Mouse (Mus musculus) limb, embryonic 15.5 days (tissue): ENCODE measurements around the gene Wsb2. TPM values are rescaled to one million over a fixed set of nuclear protein-coding genes. Genes with fewer than 3 reads are reported as not detected.
"Not testable (repeated sequence)": the region's sequence is repeated elsewhere in the genome, so short reads cannot be mapped to it uniquely, and the experiment has no call there.

Experiments used
- ATAC-seq: fragments of 200-750 bp; cut with Nextera tagmentation; 2 replicates; pipeline ENCODE4 v1.8.0; 2017; ENCODE audit warnings: low read depth, moderate TSS enrichment; ENCODE audit not compliant: insufficient number of reproducible peaks, low FRiP score, low TSS enrichment
- H3K27ac ChIP-seq: fragments of 300-500 bp; sonication (generic); 2 replicates; pipeline ENCODE4 v1.5.1; 2015; ENCODE audit warnings: moderate library complexity, mild to moderate bottlenecking, inconsistent platforms
- H3K27me3 ChIP-seq: fragments of 300-500 bp; sonication (generic); 2 replicates; pipeline ENCODE4 v1.6.1; 2015; ENCODE audit warnings: inconsistent platforms
- H3K36me3 ChIP-seq: fragments of 300-500 bp; sonication (generic); 2 replicates; pipeline ENCODE4 v1.6.1; 2015; ENCODE audit warnings: inconsistent platforms
- H3K4me1 ChIP-seq: fragments of 300-500 bp; sonication (generic); 2 replicates; pipeline ENCODE4 v1.6.1; 2015; ENCODE audit warnings: inconsistent platforms
- H3K4me2 ChIP-seq: fragments of 300-500 bp; sonication (generic); 2 replicates; pipeline ENCODE4 v1.6.1; 2015; ENCODE audit warnings: mild to moderate bottlenecking, inconsistent platforms
- H3K4me3 ChIP-seq: fragments of 300-500 bp; sonication (generic); 2 replicates; pipeline ENCODE4 v1.5.1; 2015; ENCODE audit warnings: mild to moderate bottlenecking, inconsistent platforms
- H3K9ac ChIP-seq: fragments of 300-500 bp; sonication (generic); 2 replicates; pipeline ENCODE4 v1.6.1; 2015; ENCODE audit warnings: inconsistent platforms
- H3K9me3 ChIP-seq: fragments of 300-500 bp; sonication (generic); 2 replicates; pipeline ENCODE4 v1.6.1; 2016; ENCODE audit warnings: inconsistent platforms
- WGBS: fragments of 180-500 bp; shearing (Covaris S2); methylation state at CpG from one replicate; pipeline ENCODE4 v1.1.7; 2015; 5-methylcytosine and 5-hydroxymethylcytosine counted together
- polyA plus RNA-seq: library from polyadenylated mRNA; unstranded; fragments of >200 nt; fragmentation: Nextera tagmentation; extraction: Ambion mirVana; gene quantifications from 2 replicates; pipeline ENCODE4 v1.2.1, GENCODE M21; 2015

Gene Wsb2
- polyA plus RNA-seq, 1 experiment from 2014 or later, result 66.9 TPM

DNA sequence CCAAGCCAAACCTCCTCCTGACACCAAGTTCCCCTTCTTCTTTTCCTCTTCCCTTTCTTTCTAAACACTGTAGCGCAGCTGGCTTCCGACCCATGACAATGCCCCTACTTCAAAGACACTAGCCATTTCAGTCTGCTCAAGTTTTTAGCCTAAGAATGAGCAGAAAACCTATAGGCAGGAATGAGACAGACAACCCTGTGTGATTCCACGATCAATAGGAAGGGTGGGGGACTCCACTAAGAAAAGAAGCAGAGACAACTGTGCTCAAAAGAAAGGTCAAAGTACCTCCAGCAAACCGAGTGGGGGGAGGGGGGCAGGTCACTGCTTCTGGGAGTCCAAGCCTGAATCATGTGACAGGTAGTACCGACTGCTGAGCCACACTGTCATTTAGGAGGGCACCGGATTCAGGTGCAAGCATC is 39.5 kb downstream of the Wsb2 start:
- 70% methylated on average over 6 of the region's 6 CpGs for WGBS
- H3K9ac ChIP-seq, result no peak overlapping the region
- H3K4me2 ChIP-seq, result no peak overlapping the region
- no peak overlapping the region for H3K4me3 ChIP-seq
- no peaks in the 10 kb centered on the region for H3K27me3 ChIP-seq
- no peaks in the 10 kb centered on the region for H3K9me3 ChIP-seq
- ATAC-seq, result no peak
- H3K27ac ChIP-seq, result no peak overlapping the region
- H3K36me3 ChIP-seq, result no peaks in the 10 kb centered on the region
- H3K4me1 ChIP-seq, result no peaks in the 10 kb centered on the region

GRCm38 (mm10) chr5:117397371-117397770 is 40.3 kb downstream of the Wsb2 start:
- 87% methylated on average over 6 of the region's 6 CpGs for WGBS
- no peak for ATAC-seq
- Histone ChIP-seq H3K36me3 (no peaks in the 10 kb centered on the region), H3K4me3 (no peak overlapping the region), H3K4me2 (no peak overlapping the region), H3K27ac (no peak overlapping the region), H3K9ac (no peak overlapping the region), H3K27me3 (no peaks in the 10 kb centered on the region), H3K4me1 (no peaks in the 10 kb centered on the region), H3K9me3 (no peaks in the 10 kb centered on the region)

- H3K27me3 ChIP-seq, result no peaks in the 10 kb centered on the region
- H3K36me3 ChIP-seq, result no peaks in the 10 kb centered on the region
- H3K9me3 ChIP-seq, result no peaks in the 10 kb centered on the region
- H3K4me3 ChIP-seq, result no peak overlapping the region
- H3K4me2 ChIP-seq, result no peak overlapping the region
- H3K27ac ChIP-seq, result no peak overlapping the region
- 24% methylated on average over 4 of the region's 5 CpGs for WGBS
- H3K4me1 ChIP-seq, result no peaks in the 10 kb centered on the region
- no peak for ATAC-seq
- no peak overlapping the region for H3K9ac ChIP-seq
These were observed 41.0 kb downstream of the Wsb2 start for GRCm38 (mm10) chr5:117398007-117398550.

- Histone ChIP-seq H3K27me3 (no peaks in the 10 kb centered on the region), H3K27ac (no peak overlapping the region), H3K36me3 (no peaks in the 10 kb centered on the region), H3K9me3 (no peaks in the 10 kb centered on the region), H3K4me3 (no peak overlapping the region), H3K9ac (no peak overlapping the region), H3K4me1 (no peaks in the 10 kb centered on the region), H3K4me2 (no peak overlapping the region)
- no peak for ATAC-seq
- 77% methylated on average over 9 of the region's 9 CpGs for WGBS
These were observed 42.2 kb downstream of the Wsb2 start for GRCm38 (mm10) chr5:117399281-117399680.

- 84% methylated on average over 8 of the region's 8 CpGs for WGBS
- no peak overlapping the region for H3K4me2 ChIP-seq
- H3K9me3 ChIP-seq, result no peaks in the 10 kb centered on the region
These were observed 46.5 kb downstream of the Wsb2 start for GRCm38 (mm10) chr5:117403609-117404008.

DNA sequence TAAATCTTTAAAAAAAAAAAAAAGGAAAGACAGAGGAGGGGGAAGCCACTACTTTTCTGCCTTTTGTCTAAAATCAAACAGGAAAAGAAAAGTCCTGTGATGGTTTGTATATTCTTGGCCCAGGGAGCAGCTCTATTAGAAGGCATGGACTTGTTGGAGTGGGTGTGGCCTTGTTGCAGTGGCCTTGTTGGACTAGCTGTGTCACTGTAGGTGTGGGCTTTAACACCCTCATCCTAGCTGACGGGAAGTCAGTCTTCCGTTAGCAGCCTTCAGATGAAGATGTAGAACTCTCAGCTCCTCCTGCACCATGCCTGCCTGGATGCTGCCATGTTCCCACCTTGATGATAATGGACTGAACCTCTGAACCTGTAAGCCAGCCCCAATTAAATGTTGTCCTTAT is 47.6 kb downstream of the Wsb2 start:
- not testable (repeated sequence) for H3K36me3 ChIP-seq, ATAC-seq, H3K9me3 ChIP-seq, H3K4me3 ChIP-seq, H3K9ac ChIP-seq, H3K27me3 ChIP-seq, H3K4me2 ChIP-seq, H3K27ac ChIP-seq, H3K4me1 ChIP-seq
- 67% methylated on average over 2 of the region's 2 CpGs for WGBS

More at GRCm38 (mm10) chr5:117403609-117404008, 46.5 kb downstream of the Wsb2 start:
- Histone ChIP-seq H3K27me3 (no peaks in the 10 kb centered on the region), H3K27ac (no peak overlapping the region), H3K4me1 (no peaks in the 10 kb centered on the region), H3K4me3 (no peak overlapping the region), H3K36me3 (no peaks in the 10 kb centered on the region), H3K9ac (no peak overlapping the region)
- no peak for ATAC-seq

GRCm38 (mm10) chr5:117408216-117408615 is 51.1 kb downstream of the Wsb2 start:
- H3K4me2 ChIP-seq, result no peak overlapping the region
- 59% methylated on average over 4 of the region's 4 CpGs for WGBS
- no peaks in the 10 kb centered on the region for H3K9me3 ChIP-seq
- H3K27me3 ChIP-seq, result peaks cover 27% of the 10 kb centered on the region
- no peak overlapping the region for H3K4me3 ChIP-seq
- H3K36me3 ChIP-seq, result no peaks in the 10 kb centered on the region
- H3K27ac ChIP-seq, result no peak overlapping the region
- H3K9ac ChIP-seq, result no peak overlapping the region
- H3K4me1 ChIP-seq, result peaks cover under 1% of the 10 kb centered on the region
- no peak for ATAC-seq

DNA sequence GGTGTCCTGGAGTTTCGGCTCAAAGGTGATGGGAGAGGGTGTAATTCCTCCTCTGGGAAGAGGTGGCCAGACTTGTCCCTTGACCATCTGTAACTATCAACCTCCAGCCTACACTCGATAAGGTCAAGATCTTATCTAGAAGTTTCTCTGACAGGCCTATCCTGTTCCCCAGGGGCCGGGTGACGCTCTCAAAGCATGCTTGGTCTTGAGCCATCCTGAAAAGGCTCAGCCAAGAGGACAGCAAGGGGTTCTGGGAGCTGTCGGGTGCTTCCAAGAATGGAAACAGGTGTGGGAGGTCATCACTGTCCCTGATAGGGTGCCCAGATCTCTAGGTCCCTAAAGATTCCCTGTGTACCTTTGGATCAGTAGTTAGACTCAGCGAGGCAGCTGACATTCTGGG is 52.3 kb downstream of the Wsb2 start:
- no peak overlapping the region for H3K4me3 ChIP-seq
- H3K4me1 ChIP-seq, result peaks cover 12% of the 10 kb centered on the region
- no peak overlapping the region for H3K4me2 ChIP-seq
- no peak for ATAC-seq
- no peaks in the 10 kb centered on the region for H3K9me3 ChIP-seq
- 65% methylated on average over 6 of the region's 6 CpGs for WGBS
- H3K9ac ChIP-seq, result no peak overlapping the region
- no peak overlapping the region for H3K27ac ChIP-seq
- H3K27me3 ChIP-seq, result peaks cover 39% of the 10 kb centered on the region
- H3K36me3 ChIP-seq, result no peaks in the 10 kb centered on the region

- Histone ChIP-seq H3K27me3 (peaks cover 74% of the 10 kb centered on the region), H3K9ac (0 out of 2 replicates have a peak within 1 kb of the TSS, but pooled peaks have one; percentile 14), H3K4me1 (peaks cover 16% of the 10 kb centered on the region), H3K4me2 (peak within 1 kb of the TSS; percentile 97), H3K36me3 (no peaks in the 10 kb centered on the region), H3K9me3 (no peaks in the 10 kb centered on the region), H3K27ac (no peak within 1 kb of the TSS), H3K4me3 (peak within 1 kb of the TSS; percentile 53)
- under 1% methylated on average over 85 of the region's 89 CpGs for WGBS
- ATAC-seq, result no peak
These were observed 56.7 kb downstream of the Wsb2 start, which contains the start of gene Ksr2 for GRCm38 (mm10) chr5:117413507-117414501. Gene Ksr2, plus strand, starts transcription at chr5:117414000.

- Histone ChIP-seq H3K36me3 (no peaks in the 10 kb centered on the region), H3K27me3 (peaks cover 74% of the 10 kb centered on the region), H3K4me3 (peak overlapping the region; percentile 53), H3K4me1 (peaks cover 16% of the 10 kb centered on the region), H3K27ac (no peak overlapping the region), H3K9me3 (no peaks in the 10 kb centered on the region), H3K4me2 (peak overlapping the region; percentile 97), H3K9ac (no peak overlapping the region)
- WGBS, result 8% methylated on average over 10 of the region's 10 CpGs
- ATAC-seq, result no peak
These were observed 57.5 kb downstream of the Wsb2 start for GRCm38 (mm10) chr5:117414611-117415010.

DNA sequence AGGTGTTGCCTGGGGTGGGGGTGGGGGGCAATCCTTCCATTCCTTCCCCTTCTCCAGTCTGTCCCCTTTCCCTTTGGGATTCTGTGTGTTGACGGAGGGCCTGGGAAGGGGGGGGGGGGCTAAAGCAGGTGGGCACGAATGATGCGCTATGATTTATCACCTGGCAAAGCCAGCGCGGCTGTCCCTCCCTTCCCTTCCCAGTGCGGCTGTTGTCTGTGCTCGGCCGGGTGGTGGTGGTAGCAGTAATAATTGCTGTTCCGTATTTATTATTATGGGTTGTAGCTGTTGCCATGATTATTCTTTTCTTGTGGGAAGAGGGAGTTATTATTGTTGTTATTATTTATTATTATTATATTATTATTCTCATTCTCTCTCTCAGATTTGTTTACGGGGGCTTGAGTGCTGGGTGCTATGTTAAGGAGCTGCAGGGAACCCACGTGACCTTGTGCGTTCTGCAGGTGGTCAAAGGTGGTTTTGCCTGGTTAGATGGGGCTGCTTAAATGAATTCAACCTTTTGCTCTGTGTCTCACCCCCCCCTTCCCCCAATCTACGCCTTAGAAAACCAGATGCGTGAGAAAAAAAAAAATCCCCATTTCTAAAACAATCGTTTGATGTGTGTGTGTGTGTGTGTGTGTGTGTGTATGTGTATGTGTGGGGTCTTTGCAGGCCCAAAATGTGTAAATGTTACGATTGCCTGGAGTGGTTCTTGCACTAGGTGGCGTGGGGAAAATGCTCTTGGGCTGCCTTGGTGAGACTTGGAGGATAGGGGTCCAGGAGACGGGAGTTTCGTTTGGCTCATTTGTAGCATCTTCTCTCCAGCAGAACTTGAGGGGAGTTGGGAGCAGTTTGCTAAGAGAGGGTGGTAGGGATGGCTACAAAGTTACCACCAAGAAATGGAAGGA is 58.2 kb downstream of the Wsb2 start:
- no peak overlapping the region for H3K4me2 ChIP-seq
- no peaks in the 10 kb centered on the region for H3K36me3 ChIP-seq
- peaks cover 72% of the 10 kb centered on the region for H3K27me3 ChIP-seq
- peaks cover 16% of the 10 kb centered on the region for H3K4me1 ChIP-seq
- H3K4me3 ChIP-seq, result no peak overlapping the region
- no peaks in the 10 kb centered on the region for H3K9me3 ChIP-seq
- no peak for ATAC-seq
- no peak overlapping the region for H3K9ac ChIP-seq
- H3K27ac ChIP-seq, result no peak overlapping the region
- WGBS, result 31% methylated on average over 16 of the region's 19 CpGs
